Mouse (Mus musculus) hematopoietic stem cell, adult 5-6 weeks (primary cell): ENCODE results near the gene Gm20716. TPM values are rescaled to one million over a fixed set of nuclear protein-coding genes. Genes with fewer than 3 reads are reported as not detected.

Source experiments
- ATAC-seq, 2 experiments: fragments of 125-278 bp in 1 of 2; replicated peaks in 1 of 2; 2 replicates each; pipeline ENCODE4 v1.8.0; 2016 to 2017; ENCODE audit warnings: inconsistent platforms in 2 of 2, mild to moderate bottlenecking in 2 of 2, moderate number of reproducible peaks in 2 of 2, low read depth in 1 of 2, moderate TSS enrichment in 1 of 2; ENCODE audit not compliant: low FRiP score in 2 of 2, poor library complexity in 2 of 2, severe bottlenecking in 2 of 2, insufficient read depth in 1 of 2, low TSS enrichment in 1 of 2
- total RNA-seq: library from RNA; stranded (forward); fragments of 172-1452, 232-1000 nt; gene quantifications from 2 replicates; pipeline ENCODE4 v1.2.3, GENCODE M21; 2017

The Gm20716 gene
- total RNA-seq, 1 experiment from 2014 or later: 54.6 TPM

- ATAC-seq: peak in 1 of 2 experiments; percentile 14; a peak in 1 of 4 replicates
Measured at GRCm38 (mm10) chr2:168147722-168148432, 82.3 kb downstream of the Gm20716 start.

GRCm38 (mm10) chr2:168145437-168145836 is 84.7 kb downstream of the Gm20716 start:
- ATAC-seq: no peak

DNA sequence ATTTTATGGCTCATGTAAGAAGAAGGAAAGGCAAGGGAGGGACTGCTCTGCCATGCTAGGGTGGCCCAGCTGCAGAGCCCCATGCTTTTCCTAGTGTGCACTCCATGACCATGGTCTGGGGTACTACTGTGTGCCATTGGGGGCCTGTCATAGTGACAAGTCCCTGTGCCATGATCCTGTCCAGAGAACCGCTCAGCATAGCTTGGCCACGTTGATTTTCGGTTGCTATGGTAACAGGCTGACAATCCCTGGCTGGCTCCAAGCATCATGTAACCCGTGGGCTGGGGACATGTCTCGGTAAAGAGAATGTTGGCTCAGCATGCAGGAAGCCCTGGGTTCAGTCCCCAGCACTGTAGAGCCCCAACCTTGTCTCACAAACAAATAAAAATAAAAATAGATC is 86.4 kb downstream of the Gm20716 start:
- ATAC-seq: no peak

GRCm38 (mm10) chr2:168137161-168137560 is 93.0 kb downstream of the Gm20716 start:
- no peak for ATAC-seq

Other genes with a start within 250 kb of the Gm20716 start
- not detected in 2 replicates for gene Ripor3, start 219.7 kb downstream of the Gm20716 start, total RNA-seq
- 3.6 and 3.7 TPM in 2 replicates for gene Pard6b, start 149.4 kb downstream of the Gm20716 start, total RNA-seq
- 9.3 and 11.3 TPM in 2 replicates for gene Adnp, start 23.3 kb downstream of the Gm20716 start, total RNA-seq
- gene Dpm1, start 227 bp upstream of the Gm20716 start, total RNA-seq: 52.0 and 66.1 TPM in 2 replicates
- 2.5 and 5.1 TPM in 2 replicates for gene Mocs3, start 258 bp upstream of the Gm20716 start, total RNA-seq
- gene Kcng1, start 51.4 kb upstream of the Gm20716 start, total RNA-seq: 0.74 and 1.0 TPM in 2 replicates